Mouse (Mus musculus) testis, postnatal 10 days (tissue): Measurements from ENCODE around the gene Trmt44.

Experiments
- DNase-seq: peaks from one replicate; pipeline ENCODE4 v3.0.0; 2021; ENCODE audit warnings: low spot score

Gene Trmt44

GRCm38 (mm10) chr5:35574653-35575599 is at the start of gene Trmt44:
Gene Trmt44, minus strand, starts transcription at chr5:35575070.
- peak; percentile 93 for DNase-seq

GRCm38 (mm10) chr5:35623831-35624230 is 49.0 kb upstream of the Trmt44 start:
- no peak for DNase-seq

DNA sequence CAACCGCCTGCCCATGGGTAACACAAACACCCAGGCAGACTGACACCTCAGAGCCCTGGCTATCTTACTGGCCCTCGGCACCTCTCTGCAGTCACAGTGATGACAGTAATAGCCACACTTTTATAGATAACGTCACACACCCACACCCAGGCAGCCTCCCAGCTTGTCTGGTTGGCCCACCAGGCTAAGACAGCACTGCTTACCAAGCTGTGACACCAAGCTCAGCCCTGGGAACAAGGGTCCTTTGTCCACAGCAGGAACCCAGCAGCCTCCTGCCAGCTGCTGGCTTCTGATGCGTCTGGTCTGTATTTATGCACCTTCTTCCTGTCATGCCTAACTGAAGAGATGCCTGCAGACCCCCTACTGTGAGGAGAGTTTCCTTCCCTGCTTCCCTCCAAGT is 46.2 kb upstream of the Trmt44 start:
- DNase-seq, result no peak

GRCm38 (mm10) chr5:35616943-35617342 is 42.1 kb upstream of the Trmt44 start:
- DNase-seq, result no peak

- DNase-seq, result no peak
Measured at GRCm38 (mm10) chr5:35612722-35613121, 37.9 kb upstream of the Trmt44 start.

GRCm38 (mm10) chr5:35611900-35612299 is 37.0 kb upstream of the Trmt44 start:
- DNase-seq, result no peak

DNA sequence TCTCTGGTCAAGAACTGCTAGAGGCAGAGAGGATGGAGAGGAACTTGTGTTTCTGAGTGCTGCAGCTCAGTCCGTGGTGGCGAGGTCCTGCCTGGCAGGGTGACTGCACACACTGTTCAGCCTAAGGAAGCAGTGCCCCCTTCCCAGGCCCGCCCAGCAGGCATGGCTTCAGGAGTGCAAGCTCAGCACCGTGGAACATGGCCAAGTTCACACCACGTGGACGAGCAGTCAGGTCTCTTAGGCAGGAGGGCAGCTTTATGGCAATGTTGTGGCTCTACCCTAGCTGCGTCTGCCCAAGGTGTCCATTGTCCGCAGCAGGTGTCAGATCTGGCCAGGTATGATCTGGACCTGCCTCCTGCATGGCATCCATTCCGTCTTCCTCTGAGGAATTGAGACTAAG is 36.3 kb upstream of the Trmt44 start:
- no peak for DNase-seq

GRCm38 (mm10) chr5:35610381-35610780 is 35.5 kb upstream of the Trmt44 start:
- no peak for DNase-seq

- no peak for DNase-seq
Measured at GRCm38 (mm10) chr5:35609971-35610370, 35.1 kb upstream of the Trmt44 start.

GRCm38 (mm10) chr5:35609381-35609780 is 34.5 kb upstream of the Trmt44 start:
- peak; percentile 66 for DNase-seq

- DNase-seq, result no peak
Measured at GRCm38 (mm10) chr5:35608559-35608958, 33.7 kb upstream of the Trmt44 start.

DNA sequence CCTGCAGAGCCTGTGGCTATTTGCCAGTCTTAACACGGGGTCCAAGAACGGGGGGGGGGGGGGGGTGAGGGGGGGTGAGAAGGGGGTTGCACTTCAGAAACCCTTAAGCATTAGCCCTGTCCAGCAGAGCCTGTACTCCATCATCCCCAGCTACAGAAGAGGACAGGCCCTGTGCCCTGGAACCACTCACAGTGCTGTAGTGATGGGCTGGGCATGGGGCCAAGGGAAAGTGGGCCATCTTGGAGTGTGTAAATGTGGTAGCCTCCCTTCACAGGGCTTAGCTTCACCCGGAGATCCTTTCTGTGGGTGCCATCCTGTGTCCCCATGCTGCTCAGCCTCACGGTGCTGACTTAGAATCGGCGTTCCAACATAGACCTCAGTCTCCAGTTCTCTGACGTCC is 32.9 kb upstream of the Trmt44 start:
- DNase-seq, result no peak

- DNase-seq, result no peak
Measured at GRCm38 (mm10) chr5:35606800-35607199, 31.9 kb upstream of the Trmt44 start.

GRCm38 (mm10) chr5:35605355-35605754 is 30.5 kb upstream of the Trmt44 start:
- no peak for DNase-seq

DNA sequence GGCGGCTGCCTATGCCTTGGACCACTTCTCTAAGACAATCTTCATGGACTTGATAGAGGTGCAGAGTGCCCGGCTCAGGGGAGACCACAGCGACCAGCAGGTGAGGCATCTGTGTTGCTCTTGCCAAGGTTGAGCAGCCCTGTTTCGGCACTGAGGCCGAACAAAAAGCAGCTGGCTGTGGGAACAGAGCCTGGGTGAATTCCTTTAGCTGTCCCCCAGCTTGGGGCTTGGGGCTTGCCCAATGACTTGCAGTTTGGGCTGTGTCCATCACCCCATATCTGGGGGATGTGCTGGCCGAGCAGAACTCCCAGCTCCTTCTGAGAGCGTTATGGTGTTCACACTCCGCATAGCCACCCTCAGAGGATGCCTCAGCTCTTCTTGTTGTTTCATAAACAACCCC is 26.7 kb upstream of the Trmt44 start:
- DNase-seq, result no peak

GRCm38 (mm10) chr5:35600233-35600632 is 25.4 kb upstream of the Trmt44 start:
- no peak for DNase-seq

GRCm38 (mm10) chr5:35596169-35597160 is 21.6 kb upstream of the Trmt44 start:
- no peak for DNase-seq

GRCm38 (mm10) chr5:35595706-35596105 is 20.8 kb upstream of the Trmt44 start:
- peak; percentile 88 for DNase-seq

- DNase-seq, result no peak
Measured at GRCm38 (mm10) chr5:35594768-35595167, 19.9 kb upstream of the Trmt44 start.

- peak; percentile 40 for DNase-seq
Measured at GRCm38 (mm10) chr5:35593272-35593671, 18.4 kb upstream of the Trmt44 start.

GRCm38 (mm10) chr5:35592824-35593223 is 18.0 kb upstream of the Trmt44 start:
- peak; percentile 58 for DNase-seq

DNA sequence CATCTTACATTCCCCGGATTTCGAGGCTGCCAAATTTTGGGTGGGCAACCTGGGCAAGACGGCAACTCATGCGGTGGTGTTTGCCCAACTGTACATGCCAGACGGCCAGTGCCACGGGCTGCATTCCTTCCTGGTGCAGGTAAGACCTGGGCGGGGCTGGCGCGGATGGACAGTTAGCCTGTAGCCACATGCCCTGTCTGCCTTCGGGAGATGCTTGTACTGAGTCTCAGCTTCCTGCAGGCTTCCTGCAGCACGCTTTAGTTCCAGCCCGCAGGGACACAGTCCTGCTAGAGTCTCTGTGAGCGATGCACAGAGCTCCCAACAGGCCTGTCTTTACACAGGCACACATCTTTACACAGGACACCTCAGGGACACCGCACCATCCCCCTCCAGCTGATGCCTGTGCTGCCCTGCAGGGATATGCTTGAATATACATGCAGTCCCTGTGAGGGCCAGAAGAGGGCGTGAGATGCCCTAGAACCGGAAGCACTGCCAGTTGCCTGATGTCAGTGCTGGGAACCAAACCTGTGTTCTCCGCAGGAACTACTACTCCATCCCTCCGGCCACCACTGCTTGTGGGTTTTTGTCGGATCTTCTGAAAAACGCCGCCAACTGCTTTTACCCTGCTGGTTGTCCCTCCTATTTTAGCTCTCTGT is 17.3 kb upstream of the Trmt44 start:
- peak; percentile 51 for DNase-seq
